Mouse (Mus musculus): ENCODE results near the gene Asap2. TPM values are rescaled to one million over a fixed set of nuclear protein-coding genes. Genes with fewer than 3 reads are reported as not detected.
A peak's percentile ranks its signal among the peaks of the same experiment; 100 is the strongest.

Gene Asap2
- polyA plus RNA-seq, 1 experiment from 2014 or later, result 8.3 TPM

DNA sequence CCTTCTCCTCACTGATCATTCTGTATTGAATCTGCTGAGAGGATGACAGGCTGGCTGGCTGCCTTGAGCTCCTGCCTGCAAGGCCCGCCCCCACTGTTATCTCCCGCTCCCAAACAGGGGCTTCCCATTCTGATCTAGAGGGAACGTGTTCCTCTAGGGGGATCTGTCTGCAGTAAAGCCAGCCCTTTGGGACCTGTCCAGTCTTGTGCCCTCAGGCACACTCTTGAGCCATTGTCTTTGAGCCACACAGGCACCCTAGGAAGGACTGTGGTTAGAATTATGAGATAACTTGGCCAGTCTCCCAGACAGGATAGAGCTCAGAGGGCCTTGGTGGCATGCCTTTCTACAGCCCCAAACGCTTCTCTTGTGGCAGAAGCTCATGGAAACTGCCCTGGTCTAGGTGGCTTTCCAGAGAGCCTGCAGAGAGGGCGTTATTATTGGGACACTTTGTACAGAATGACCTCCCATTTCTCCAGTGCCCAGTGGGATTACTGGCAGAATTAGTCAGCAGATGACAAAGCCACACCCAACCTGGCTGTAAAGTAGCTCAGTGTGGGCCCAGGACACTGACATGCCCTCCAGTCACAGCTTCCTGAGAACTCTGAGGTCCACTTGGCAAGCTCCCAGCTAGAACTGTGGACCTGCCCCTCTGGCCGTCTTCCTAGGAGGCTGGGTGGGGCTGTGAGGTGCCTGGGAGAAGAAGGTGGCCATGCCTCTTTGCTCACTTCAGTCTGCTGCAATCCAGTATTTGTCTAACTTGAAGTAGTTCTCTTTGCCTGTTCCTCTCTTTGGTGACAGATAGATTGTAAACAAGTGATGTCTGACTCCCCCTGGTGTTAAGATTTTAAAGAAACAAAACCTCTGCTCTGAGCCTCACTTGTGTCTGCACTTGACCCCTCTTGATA, 237.1 kb downstream of the Asap2 start:
- no peak overlapping the region for H3K9ac ChIP-seq (ENCODE audit: low read length)
- no peak overlapping the region for H3K4me3 ChIP-seq (ENCODE audit: low read length)
- H3K27ac ChIP-seq (ENCODE audit: low read length), result peak overlapping the region; percentile 78
- 0 out of 2 replicates have a peak, but pooled peaks cover 6% of the 10 kb centered on the region for H3K36me3 ChIP-seq (ENCODE audit: control insufficient read depth, insufficient read depth, low read length)
- peak; percentile 77 for ATAC-seq (ENCODE audit: low read depth)
- WGBS, result 27% methylated on average over 6 of the region's 6 CpGs
- no peak overlapping the region for H3K4me2 ChIP-seq (ENCODE audit: low read depth, low read length)
- no peaks in the 10 kb centered on the region for H3K27me3 ChIP-seq (ENCODE audit: control insufficient read depth, insufficient read depth, low read depth, low read length)
- peaks cover 16% of the 10 kb centered on the region for H3K4me1 ChIP-seq (replicated peaks; ENCODE audit: control insufficient read depth, insufficient read depth, low read length)
- H3K9me3 ChIP-seq (ENCODE audit: control insufficient read depth, low read length), result no peaks in the 10 kb centered on the region

DNA sequence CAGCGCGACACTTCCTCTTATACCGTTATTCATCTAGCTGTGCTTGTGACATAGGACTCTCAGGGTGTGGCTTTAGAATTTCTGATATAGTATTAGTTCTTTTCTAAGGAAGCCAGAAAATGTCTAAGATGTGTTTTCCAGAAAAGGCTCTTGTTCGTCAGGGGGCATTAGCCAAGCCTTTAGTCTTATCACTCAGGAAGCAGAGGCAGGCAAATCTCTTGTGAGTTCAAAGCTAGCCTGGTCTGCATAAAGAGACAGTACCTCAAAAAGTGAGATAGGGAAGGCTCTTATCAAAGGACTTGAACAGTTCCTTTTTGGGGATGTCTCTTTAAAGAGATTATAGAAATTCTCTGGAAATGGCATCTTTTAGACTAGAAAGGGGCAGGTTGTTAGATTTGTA, 238.4 kb downstream of the Asap2 start:
- H3K27ac ChIP-seq (ENCODE audit: low read length), result no peak overlapping the region
- H3K36me3 ChIP-seq (ENCODE audit: control insufficient read depth, insufficient read depth, low read length), result 0 out of 2 replicates have a peak, but pooled peaks cover 6% of the 10 kb centered on the region
- H3K9ac ChIP-seq (ENCODE audit: low read length), result no peak overlapping the region
- no peak overlapping the region for H3K4me3 ChIP-seq (ENCODE audit: low read length)
- H3K4me1 ChIP-seq (replicated peaks; ENCODE audit: control insufficient read depth, insufficient read depth, low read length), result peaks cover 16% of the 10 kb centered on the region
- no peaks in the 10 kb centered on the region for H3K27me3 ChIP-seq (ENCODE audit: control insufficient read depth, insufficient read depth, low read depth, low read length)
- no peak for ATAC-seq (ENCODE audit: low read depth)
- 87% methylated on average over 4 of the region's 4 CpGs for WGBS
- H3K9me3 ChIP-seq (ENCODE audit: control insufficient read depth, low read length), result no peaks in the 10 kb centered on the region
- no peak overlapping the region for H3K4me2 ChIP-seq (ENCODE audit: low read depth, low read length)

DNA sequence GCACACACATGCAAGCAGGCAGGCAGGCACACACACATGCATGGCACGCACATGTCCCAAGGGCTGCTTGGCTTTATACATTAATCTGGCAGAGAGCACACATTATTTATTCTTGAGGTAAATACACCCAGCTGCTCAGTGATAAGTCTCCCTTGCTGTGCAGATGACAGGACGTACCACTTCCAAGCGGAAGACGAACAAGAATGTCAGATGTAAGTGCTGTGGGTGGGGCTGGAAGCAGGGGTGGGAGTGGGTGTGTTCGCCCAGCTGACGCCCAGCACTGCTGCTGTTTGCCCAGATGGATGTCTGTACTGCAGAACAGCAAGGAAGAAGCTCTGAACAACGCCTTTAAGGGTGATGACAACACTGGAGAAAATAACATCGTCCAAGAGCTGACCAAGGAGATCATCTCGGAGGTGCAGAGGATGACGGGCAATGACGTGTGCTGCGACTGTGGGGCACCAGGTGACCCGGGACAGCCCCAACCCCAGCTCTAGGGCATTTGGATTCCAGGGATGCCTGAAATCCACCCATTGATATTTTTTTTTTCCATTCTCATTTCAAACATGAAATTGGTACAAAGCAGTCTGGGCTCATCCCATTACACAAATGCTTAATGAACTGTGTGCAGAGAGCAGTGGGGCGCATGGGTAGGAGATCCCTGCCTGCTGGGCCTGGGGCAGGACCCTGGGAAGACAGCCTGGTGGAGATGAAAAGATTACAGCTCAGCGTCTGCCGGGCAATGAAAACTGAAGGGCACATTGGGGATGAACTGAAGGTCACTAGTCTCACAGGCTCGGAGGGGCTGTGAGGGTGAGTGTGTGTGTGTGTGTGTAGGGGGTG, 239.0 kb downstream of the Asap2 start:
- Histone ChIP-seq H3K27ac (ENCODE audit: low read length) (no peak overlapping the region), H3K9me3 (ENCODE audit: control insufficient read depth, low read length) (no peaks in the 10 kb centered on the region), H3K4me3 (ENCODE audit: low read length) (no peak overlapping the region), H3K9ac (ENCODE audit: low read length) (no peak overlapping the region), H3K36me3 (ENCODE audit: control insufficient read depth, insufficient read depth, low read length) (0 out of 2 replicates have a peak, but pooled peaks cover 6% of the 10 kb centered on the region), H3K4me1 (replicated peaks; ENCODE audit: control insufficient read depth, insufficient read depth, low read length) (peaks cover 16% of the 10 kb centered on the region), H3K4me2 (ENCODE audit: low read depth, low read length) (no peak overlapping the region), H3K27me3 (ENCODE audit: control insufficient read depth, insufficient read depth, low read depth, low read length) (no peaks in the 10 kb centered on the region)
- WGBS, result 68% methylated on average over 17 of the region's 17 CpGs
- peak; percentile 23; the same call in 1 of the 2 replicates for ATAC-seq (ENCODE audit: low read depth)

DNA sequence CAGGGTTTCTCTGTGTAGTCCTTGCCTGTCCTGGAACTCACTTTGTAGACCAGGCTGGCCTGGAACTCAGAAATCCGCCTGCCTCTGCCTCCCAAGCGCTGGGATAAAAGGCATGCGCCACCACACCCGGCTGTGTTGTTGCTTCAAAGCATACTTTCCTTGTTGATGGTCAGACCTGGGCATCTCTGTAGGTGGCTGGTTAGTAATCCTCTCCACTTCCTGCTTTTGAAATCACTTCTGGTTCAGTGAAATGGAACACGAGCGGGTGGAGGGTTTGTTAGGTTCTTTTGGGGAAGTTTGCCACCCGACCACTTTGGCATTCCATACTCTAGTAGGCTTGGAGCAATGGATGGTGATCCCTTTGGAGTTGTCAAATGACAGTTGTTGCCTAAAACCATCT, 243.5 kb downstream of the Asap2 start:
- no peaks in the 10 kb centered on the region for H3K27me3 ChIP-seq (ENCODE audit: control insufficient read depth, insufficient read depth, low read depth, low read length)
- no peak overlapping the region for H3K9ac ChIP-seq (ENCODE audit: low read length)
- H3K36me3 ChIP-seq (ENCODE audit: control insufficient read depth, insufficient read depth, low read length), result peaks cover 13% of the 10 kb centered on the region
- H3K27ac ChIP-seq (ENCODE audit: low read length), result no peak overlapping the region
- 86% methylated on average over 7 of the region's 7 CpGs for WGBS
- no peaks in the 10 kb centered on the region for H3K4me1 ChIP-seq (replicated peaks; ENCODE audit: control insufficient read depth, insufficient read depth, low read length)
- no peak overlapping the region for H3K4me3 ChIP-seq (ENCODE audit: low read length)
- H3K4me2 ChIP-seq (ENCODE audit: low read depth, low read length), result no peak overlapping the region
- H3K9me3 ChIP-seq (ENCODE audit: control insufficient read depth, low read length), result no peaks in the 10 kb centered on the region
- no peak for ATAC-seq (ENCODE audit: low read depth)

DNA sequence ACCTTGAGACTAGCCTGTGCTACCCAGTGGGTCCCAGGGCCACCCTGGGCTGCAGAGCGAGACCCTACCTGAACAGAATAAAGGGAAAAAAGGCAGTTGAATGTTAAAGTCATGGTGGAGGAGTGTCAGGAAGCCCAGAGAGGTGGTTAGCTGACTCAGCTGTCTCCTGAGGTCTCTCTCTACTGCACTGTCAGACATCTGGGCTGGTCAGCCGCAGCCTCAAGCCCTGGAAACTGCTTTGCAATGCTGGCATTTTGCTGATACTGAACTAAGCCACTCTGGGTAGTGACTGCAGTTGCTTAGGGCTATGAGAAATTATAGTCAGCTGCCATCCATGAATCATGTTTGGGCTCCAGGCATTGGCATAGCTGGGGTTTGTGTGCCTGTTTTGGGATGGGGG, 244.3 kb downstream of the Asap2 start:
- Histone ChIP-seq H3K4me2 (ENCODE audit: low read depth, low read length) (no peak overlapping the region), H3K9ac (ENCODE audit: low read length) (no peak overlapping the region), H3K27me3 (ENCODE audit: control insufficient read depth, insufficient read depth, low read depth, low read length) (no peaks in the 10 kb centered on the region), H3K36me3 (ENCODE audit: control insufficient read depth, insufficient read depth, low read length) (peaks cover 13% of the 10 kb centered on the region), H3K27ac (ENCODE audit: low read length) (no peak overlapping the region), H3K4me1 (replicated peaks; ENCODE audit: control insufficient read depth, insufficient read depth, low read length) (no peaks in the 10 kb centered on the region), H3K9me3 (ENCODE audit: control insufficient read depth, low read length) (no peaks in the 10 kb centered on the region), H3K4me3 (ENCODE audit: low read length) (no peak overlapping the region)
- no peak for ATAC-seq (ENCODE audit: low read depth)
- WGBS, result 81% methylated on average over 2 of the region's 2 CpGs

DNA sequence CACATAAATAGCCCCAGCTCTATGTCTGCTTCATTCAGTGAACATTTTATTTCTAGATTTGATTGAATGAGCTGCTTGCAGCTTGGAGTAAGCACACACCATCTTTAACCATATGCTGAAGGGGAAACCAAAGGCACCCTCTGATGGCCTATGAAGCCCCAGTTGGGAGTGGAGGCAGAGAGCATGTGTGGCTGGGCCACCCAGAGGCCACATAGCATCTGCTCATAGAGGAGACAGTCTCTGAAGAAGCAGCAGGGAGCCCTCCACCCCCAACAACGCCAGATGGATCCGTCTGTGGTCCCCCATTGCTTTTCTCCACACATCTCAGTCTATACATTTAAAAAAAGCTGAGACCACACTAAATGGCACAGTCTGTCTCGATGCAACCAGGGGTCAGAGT, 251.7 kb downstream of the Asap2 start:
- 84% methylated on average over 3 of the region's 3 CpGs for WGBS
- Histone ChIP-seq H3K27ac (ENCODE audit: low read length) (no peak overlapping the region), H3K4me2 (ENCODE audit: low read depth, low read length) (no peak overlapping the region), H3K4me1 (replicated peaks; ENCODE audit: control insufficient read depth, insufficient read depth, low read length) (no peaks in the 10 kb centered on the region), H3K36me3 (ENCODE audit: control insufficient read depth, insufficient read depth, low read length) (peaks cover 8% of the 10 kb centered on the region), H3K9me3 (ENCODE audit: control insufficient read depth, low read length) (no peaks in the 10 kb centered on the region), H3K4me3 (ENCODE audit: low read length) (no peak overlapping the region), H3K9ac (ENCODE audit: low read length) (no peak overlapping the region), H3K27me3 (ENCODE audit: control insufficient read depth, insufficient read depth, low read depth, low read length) (no peaks in the 10 kb centered on the region)
- no peak for ATAC-seq (ENCODE audit: low read depth)

DNA sequence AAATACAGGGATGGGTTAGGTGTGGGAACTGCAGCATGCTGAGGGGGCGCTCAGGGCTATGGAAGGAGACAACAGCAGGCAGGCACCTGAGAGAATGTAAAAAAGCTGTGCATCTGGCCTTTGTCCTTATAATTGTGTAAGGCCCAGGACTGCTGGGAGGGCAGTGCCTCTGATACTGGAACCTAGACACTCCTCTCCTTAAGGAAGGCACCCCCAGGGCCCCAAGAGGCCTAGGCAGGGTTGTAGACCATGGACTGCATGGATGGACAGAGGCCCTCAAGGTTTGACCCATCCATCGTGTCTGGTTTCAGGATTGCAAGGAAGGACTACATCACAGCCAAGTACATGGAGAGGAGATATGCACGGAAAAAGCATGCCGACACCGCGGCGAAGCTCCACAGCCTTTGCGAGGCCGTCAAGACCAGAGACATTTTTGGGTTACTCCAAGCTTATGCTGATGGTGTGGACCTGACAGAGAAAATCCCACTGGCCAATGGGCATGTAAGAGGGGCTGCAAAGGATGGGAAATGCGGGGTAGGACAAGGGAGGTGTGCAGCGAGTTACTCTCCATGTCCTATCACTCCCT, 254.2 kb downstream of the Asap2 start:
- no peaks in the 10 kb centered on the region for H3K27me3 ChIP-seq (ENCODE audit: control insufficient read depth, insufficient read depth, low read depth, low read length)
- no peak overlapping the region for H3K27ac ChIP-seq (ENCODE audit: low read length)
- no peak overlapping the region for H3K9ac ChIP-seq (ENCODE audit: low read length)
- no peak for ATAC-seq (ENCODE audit: low read depth)
- 97% methylated on average over 11 of the region's 11 CpGs for WGBS
- no peak overlapping the region for H3K4me3 ChIP-seq (ENCODE audit: low read length)
- no peak overlapping the region for H3K4me2 ChIP-seq (ENCODE audit: low read depth, low read length)
- no peaks in the 10 kb centered on the region for H3K4me1 ChIP-seq (replicated peaks; ENCODE audit: control insufficient read depth, insufficient read depth, low read length)
- peaks cover 4% of the 10 kb centered on the region; the same call in 1 of the 2 replicates for H3K36me3 ChIP-seq (ENCODE audit: control insufficient read depth, insufficient read depth, low read length)
- no peaks in the 10 kb centered on the region for H3K9me3 ChIP-seq (ENCODE audit: control insufficient read depth, low read length)

DNA sequence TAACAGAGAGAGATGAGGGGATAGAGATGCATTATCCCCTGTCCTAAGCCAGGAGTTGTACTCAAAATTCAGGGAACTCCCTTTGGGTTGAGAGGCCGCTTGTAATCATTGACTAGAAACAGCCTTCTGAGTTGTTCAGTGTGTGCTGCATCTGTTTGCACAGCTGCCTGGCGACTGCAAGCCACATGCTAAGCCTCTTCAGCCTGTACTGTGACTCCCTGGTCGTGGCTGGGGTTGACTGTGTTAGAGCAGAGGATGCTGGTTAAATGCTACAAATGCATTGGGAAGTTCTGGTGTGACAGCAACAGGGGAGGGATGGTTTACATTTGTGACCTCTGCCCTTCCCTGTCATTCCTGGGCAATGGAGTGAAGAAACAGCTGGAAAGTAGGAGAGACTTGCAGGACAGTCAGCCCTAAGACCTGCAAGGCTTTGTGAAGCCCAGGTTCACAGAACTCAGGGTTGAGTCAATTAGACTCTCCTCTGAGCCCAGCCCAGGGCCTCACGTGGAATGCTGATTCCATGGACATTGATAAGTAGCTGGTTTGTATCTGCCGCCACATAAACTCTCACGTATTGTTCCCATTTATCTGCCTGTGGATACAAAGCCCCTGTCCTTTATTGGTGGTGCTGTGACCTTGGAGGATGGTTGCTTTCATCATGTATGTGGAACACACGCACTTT, 257.6 kb downstream of the Asap2 start:
- Histone ChIP-seq H3K36me3 (ENCODE audit: control insufficient read depth, insufficient read depth, low read length) (peaks cover 20% of the 10 kb centered on the region), H3K27ac (ENCODE audit: low read length) (no peak overlapping the region), H3K9me3 (ENCODE audit: control insufficient read depth, low read length) (no peaks in the 10 kb centered on the region), H3K4me2 (ENCODE audit: low read depth, low read length) (no peak overlapping the region), H3K9ac (ENCODE audit: low read length) (no peak overlapping the region), H3K27me3 (ENCODE audit: control insufficient read depth, insufficient read depth, low read depth, low read length) (no peaks in the 10 kb centered on the region), H3K4me1 (replicated peaks; ENCODE audit: control insufficient read depth, insufficient read depth, low read length) (no peaks in the 10 kb centered on the region), H3K4me3 (ENCODE audit: low read length) (no peak overlapping the region)
- 66% methylated on average over 7 of the region's 7 CpGs for WGBS
- ATAC-seq (ENCODE audit: low read depth), result no peak
